Mouse (Mus musculus) MEL (cell line): ENCODE measurements around the gene Add2. TPM values are rescaled to one million over a fixed set of nuclear protein-coding genes. Genes with fewer than 3 reads are reported as not detected.

ENCODE experiments used
- DNase-seq: peaks from one replicate; pipeline ENCODE4 v3.0.0; 2011; ENCODE audit warnings: low read depth, low spot score
- H3K27ac ChIP-seq: 2 replicates; pipeline ENCODE4 v1.5.1; 2012; ENCODE audit warnings: low read depth, mild to moderate bottlenecking, control low read depth, low read length, moderate library complexity; ENCODE audit not compliant: control insufficient read depth
- H3K27me3 ChIP-seq, 2 experiments: fragments of 150-350 bp in 1 of 2; sonication (generic) in 1 of 2; 2 replicates each; pipeline ENCODE4 v1.6.1; 2012; ENCODE audit warnings: low read length in 2 of 2, mild to moderate bottlenecking in 2 of 2, improper control_type of control experiment in 1 of 2, moderate library complexity in 1 of 2; ENCODE audit not compliant: insufficient read depth in 2 of 2, control insufficient read depth in 1 of 2
- H3K36me3 ChIP-seq, 2 experiments: 2 replicates each; pipeline ENCODE4 v1.6.1; 2012 to 2014; ENCODE audit warnings: low read length in 2 of 2, improper control_type of control experiment in 1 of 2, inconsistent platforms in 1 of 2, mild to moderate bottlenecking in 1 of 2; ENCODE audit not compliant: insufficient read depth in 2 of 2, control insufficient read depth in 1 of 2
- H3K4me1 ChIP-seq, 2 experiments: fragments of 150-350 bp in 1 of 2; sonication (generic) in 1 of 2; 2 replicates each; pipeline ENCODE4 v1.6.1; 2012; ENCODE audit warnings: low read length in 2 of 2, improper control_type of control experiment in 1 of 2, mild to moderate bottlenecking in 1 of 2; ENCODE audit not compliant: insufficient read depth in 2 of 2, control insufficient read depth in 1 of 2
- H3K4me3 ChIP-seq, 2 experiments: fragments of 150-350 bp in 1 of 2; sonication (generic) in 1 of 2; 2 replicates each; pipeline ENCODE4 v1.5.1; 2012; ENCODE audit warnings: low read depth in 2 of 2, low read length in 2 of 2, mild to moderate bottlenecking in 2 of 2, moderate library complexity in 2 of 2, control low read depth in 1 of 2, improper control_type of control experiment in 1 of 2; ENCODE audit not compliant: control insufficient read depth in 1 of 2, insufficient read depth in 1 of 2
- H3K79me2 ChIP-seq: 2 replicates; pipeline ENCODE4 v1.6.1; 2012; ENCODE audit warnings: mild to moderate bottlenecking, low read length, moderate library complexity; ENCODE audit not compliant: control insufficient read depth, poor library complexity, insufficient read depth
- H3K9ac ChIP-seq: 2 replicates; pipeline ENCODE4 v1.6.1; 2012; ENCODE audit warnings: low read depth, mild to moderate bottlenecking, control low read depth, low read length, moderate library complexity; ENCODE audit not compliant: control insufficient read depth, poor library complexity, severe bottlenecking
- H3K9me3 ChIP-seq: fragments of 150-350 bp; sonication (generic); replicated peaks from 2 replicates; pipeline ENCODE4 v1.6.1; 2012; ENCODE audit warnings: mild to moderate bottlenecking, low read length, improper control_type of control experiment, moderate library complexity; ENCODE audit not compliant: insufficient read depth
- BHLHE40 ChIP-seq: IDR thresholded peaks from 2 replicates; pipeline ENCODE4 v1.6.1; 2012; ENCODE audit warnings: low read depth, mild to moderate bottlenecking, inconsistent platforms, low read length, improper control_type of control experiment, borderline replicate concordance
- CHD1 ChIP-seq: IDR thresholded peaks from 2 replicates; pipeline ENCODE4 v1.6.1; 2012; ENCODE audit warnings: low read depth, mild to moderate bottlenecking, inconsistent platforms, low read length, improper control_type of control experiment
- CTCF ChIP-seq, 3 experiments: IDR thresholded peaks in 2 of 3; conservative IDR thresholded peaks in 1 of 3; 2 replicates each; pipeline ENCODE4 v1.5.1; 2011 to 2012; ENCODE audit warnings: low read length in 3 of 3, low read depth in 2 of 3, mild to moderate bottlenecking in 2 of 3, improper control_type of control experiment in 1 of 3, inconsistent platforms in 1 of 3, mixed read lengths in 1 of 3, moderate library complexity in 1 of 3; ENCODE audit not compliant: control insufficient read depth in 1 of 3, insufficient read depth in 1 of 3, poor library complexity in 1 of 3, severe bottlenecking in 1 of 3
- E2F4 ChIP-seq: IDR thresholded peaks from 2 replicates; pipeline ENCODE4 v1.6.1; 2011; ENCODE audit warnings: low read depth, low read length, improper control_type of control experiment, borderline replicate concordance
- EP300 ChIP-seq, 2 experiments: IDR thresholded peaks; 2 replicates each; pipeline ENCODE4 v1.6.1; 2011; ENCODE audit warnings: improper control_type of control experiment in 2 of 2, low read length in 2 of 2, low read depth in 1 of 2, mild to moderate bottlenecking in 1 of 2
- ETS1 ChIP-seq: IDR thresholded peaks from 2 replicates; pipeline ENCODE4 v1.6.1; 2012; ENCODE audit warnings: low read depth, mild to moderate bottlenecking, inconsistent platforms, low read length, improper control_type of control experiment, moderate library complexity
- GABPA ChIP-seq: IDR thresholded peaks from 2 replicates; pipeline ENCODE4 v1.6.1; 2012; ENCODE audit warnings: low read depth, mild to moderate bottlenecking, inconsistent platforms, low read length, improper control_type of control experiment, moderate library complexity
- HCFC1 ChIP-seq: IDR thresholded peaks from 2 replicates; pipeline ENCODE4 v1.6.1; 2012; ENCODE audit warnings: low read depth, mild to moderate bottlenecking, inconsistent platforms, low read length, improper control_type of control experiment, moderate library complexity
- MEF2A ChIP-seq: IDR thresholded peaks from 2 replicates; pipeline ENCODE4 v1.6.1; 2014; ENCODE audit warnings: low read depth, mild to moderate bottlenecking, inconsistent platforms, low read length, improper control_type of control experiment; ENCODE audit not compliant: poor library complexity, insufficient replicate concordance, severe bottlenecking; ENCODE audit errors: extremely low read depth
- MXI1 ChIP-seq: IDR thresholded peaks from 2 replicates; pipeline ENCODE4 v1.6.1; 2011; ENCODE audit warnings: mild to moderate bottlenecking, low read depth, low read length, improper control_type of control experiment
- NELFE ChIP-seq: IDR thresholded peaks from 2 replicates; pipeline ENCODE4 v1.6.1; 2011; ENCODE audit warnings: low read depth, low read length, improper control_type of control experiment
- SMC3 ChIP-seq: IDR thresholded peaks from 2 replicates; pipeline ENCODE4 v1.6.1; 2011; ENCODE audit warnings: low read depth, low read length, improper control_type of control experiment
- UBTF ChIP-seq: IDR thresholded peaks from 2 replicates; pipeline ENCODE4 v1.6.1; 2012; ENCODE audit warnings: low read depth, mild to moderate bottlenecking, inconsistent platforms, low read length, improper control_type of control experiment, moderate library complexity, borderline replicate concordance; ENCODE audit not compliant: insufficient read depth
- USF1 ChIP-seq: IDR thresholded peaks from 2 replicates; pipeline ENCODE4 v1.6.1; 2014; ENCODE audit warnings: low read depth, mild to moderate bottlenecking, inconsistent platforms, low read length, improper control_type of control experiment, moderate library complexity
- ZKSCAN1 ChIP-seq: IDR thresholded peaks from 2 replicates; pipeline ENCODE4 v1.6.1; 2012; ENCODE audit warnings: low read depth, mild to moderate bottlenecking, inconsistent platforms, low read length, improper control_type of control experiment, moderate library complexity
- polyA plus RNA-seq, 2 experiments: library from polyadenylated mRNA; stranded (reverse) in 1 of 2; unstranded in 1 of 2; fragments of >175 nt in 1 of 2; fragments of >200 nt in 1 of 2; gene quantifications; 2 replicates each; pipeline versions ENCODE4 v1.2.1 to v1.2.4; 2012; ENCODE audit warnings: low replicate concordance in 2 of 2, low read depth in 1 of 2; ENCODE audit not compliant: insufficient read length in 2 of 2, insufficient read depth in 1 of 2, missing spikeins in 1 of 2
- total RNA-seq: library from RNA; depleted of rRNA; stranded (reverse); fragments of 300-350 nt; gene quantifications from 2 replicates; pipeline ENCODE4 v1.2.3, GENCODE M21; 2012

Gene Add2
- total and polyA plus RNA-seq, 3 experiments = 85.0 to 191 (median 129) TPM

GRCm38 (mm10) chr6:86099003-86099402 is 70.5 kb downstream of the Add2 start:
- H3K9me3 ChIP-seq = no peaks in the 10 kb centered on the region
- no peaks in the 10 kb centered on the region for H3K79me2 ChIP-seq
- H3K36me3 ChIP-seq = peaks cover 25 to 32% of the 10 kb centered on the region in 2 experiments
- H3K4me3 ChIP-seq = no peak overlapping the region
- TF ChIP-seq HCFC1 = no peak
- no peak for TF ChIP-seq GABPA
- TF ChIP-seq CTCF (IDR thresholded peaks at IDR 0.05 in 2 of 3, conservative IDR thresholded peaks at IDR 0.05 in 1 of 3; ENCODE audit: control insufficient read depth in 1 of 3, insufficient read depth in 1 of 3, low read depth in 2 of 3, low read length in 3 of 3, poor library complexity in 1 of 3, severe bottlenecking in 1 of 3) = peak; percentile 17 to 50 (median 49); a peak in 5 of 6 replicates
- TF ChIP-seq ETS1 = no peak
- TF ChIP-seq SMC3 = peak; percentile 44; the same call in 1 of the 2 replicates
- no peak for TF ChIP-seq ZKSCAN1
- H3K27me3 ChIP-seq = no peaks in the 10 kb centered on the region
- H3K4me1 ChIP-seq = peaks cover 11 to 24% of the 10 kb centered on the region in 2 experiments
- DNase-seq = peak; percentile 39
- H3K9ac ChIP-seq = no peak overlapping the region
- no peak overlapping the region for H3K27ac ChIP-seq

DNA sequence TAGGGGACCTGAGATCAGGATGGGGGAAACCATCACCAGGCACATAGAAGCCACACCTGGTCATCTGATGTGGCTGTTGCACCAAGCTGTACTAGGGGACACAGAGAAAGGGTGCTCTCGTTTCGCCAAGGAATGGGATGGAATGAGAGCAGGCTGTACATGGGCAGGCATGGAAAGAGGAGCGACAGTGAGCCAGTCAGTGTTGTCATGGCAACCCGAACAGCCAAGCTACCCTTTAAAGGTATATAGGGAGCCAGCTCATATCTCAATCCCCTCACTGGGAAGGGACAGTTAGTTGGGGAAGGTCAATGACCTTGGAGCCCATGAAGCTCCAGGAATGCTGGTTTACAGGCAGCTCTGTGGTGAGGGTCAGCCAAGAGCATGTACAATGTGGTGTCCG is 73.0 kb downstream of the Add2 start:
- Histone ChIP-seq H3K36me3 (peaks cover 9 to 36% of the 10 kb centered on the region in 2 experiments), H3K79me2 (no peaks in the 10 kb centered on the region), H3K9me3 (no peaks in the 10 kb centered on the region), H3K4me3 (no peak overlapping the region), H3K4me1 (peaks cover 0 to 8% of the 10 kb centered on the region in 2 experiments; a peak in 3 of 4 replicates), H3K9ac (no peak overlapping the region), H3K27ac (no peak overlapping the region), H3K27me3 (no peaks in the 10 kb centered on the region)
- no peak for DNase-seq
- TF ChIP-seq ETS1 (no peak), E2F4 (no peak)

- Histone ChIP-seq H3K27ac (no peak overlapping the region), H3K36me3 (peaks cover 9 to 29% of the 10 kb centered on the region in 2 experiments), H3K9me3 (no peaks in the 10 kb centered on the region), H3K4me1 (peaks cover 0 to 8% of the 10 kb centered on the region in 2 experiments; a peak in 3 of 4 replicates), H3K4me3 (no peak overlapping the region), H3K9ac (no peak overlapping the region), H3K27me3 (no peaks in the 10 kb centered on the region), H3K79me2 (no peaks in the 10 kb centered on the region)
- DNase-seq = no peak
- no peak for TF ChIP-seq UBTF
- no peak for TF ChIP-seq MXI1
- TF ChIP-seq EP300 (IDR thresholded peaks at IDR 0.05; ENCODE audit: low read depth in 1 of 2, low read length in 2 of 2) = no peak
- no peak for TF ChIP-seq MEF2A
- no peak for TF ChIP-seq USF1
- no peak for TF ChIP-seq ZKSCAN1
- no peak for TF ChIP-seq CHD1
- TF ChIP-seq BHLHE40 = no peak
- TF ChIP-seq NELFE = no peak
Observed at GRCm38 (mm10) chr6:86102874-86103273, 74.4 kb downstream of the Add2 start.
